Mouse (Mus musculus) hindbrain, embryonic 11.5 days (tissue): ENCODE results near the gene Mmp20. TPM values are rescaled to one million over a fixed set of nuclear protein-coding genes. Genes with fewer than 3 reads are reported as not detected.
A peak's percentile ranks its signal among the peaks of the same experiment; 100 is the strongest.

Source experiments
- ATAC-seq: fragments of 200-750 bp; cut with Nextera tagmentation; 2 replicates; pipeline ENCODE4 v1.8.0; 2017; ENCODE audit warnings: mild to moderate bottlenecking, moderate TSS enrichment, moderate library complexity; ENCODE audit not compliant: low FRiP score
- DNase-seq: peaks from one replicate; pipeline ENCODE4 v3.0.0-alpha.2; 2015; ENCODE audit warnings: low spot score
- H3K27ac ChIP-seq: fragments of 300-500 bp; sonication (generic); 2 replicates; pipeline ENCODE4 v1.5.1; 2014; ENCODE audit warnings: mild to moderate bottlenecking, low read depth, low read length
- H3K27me3 ChIP-seq: fragments of 300-500 bp; sonication (generic); 2 replicates; pipeline ENCODE4 v1.6.1; 2014; ENCODE audit warnings: mild to moderate bottlenecking, low read length, moderate library complexity, mixed read lengths; ENCODE audit not compliant: control insufficient read depth, insufficient read depth
- H3K36me3 ChIP-seq: fragments of 300-500 bp; sonication (generic); 2 replicates; pipeline ENCODE4 v1.6.1; 2014; ENCODE audit warnings: mild to moderate bottlenecking, low read length, moderate library complexity, mixed read lengths; ENCODE audit not compliant: control insufficient read depth, insufficient read depth
- H3K4me1 ChIP-seq: fragments of 300-500 bp; sonication (generic); replicated peaks from 2 replicates; pipeline ENCODE4 v1.6.1; 2014; ENCODE audit warnings: low read length, mixed read lengths; ENCODE audit not compliant: control insufficient read depth, insufficient read depth
- H3K4me2 ChIP-seq: fragments of 300-500 bp; sonication (generic); replicated peaks from 2 replicates; pipeline ENCODE4 v1.6.1; 2014; ENCODE audit warnings: mild to moderate bottlenecking, low read depth, low read length
- H3K4me3 ChIP-seq: fragments of 300-500 bp; sonication (generic); 2 replicates; pipeline ENCODE4 v1.5.1; 2014; ENCODE audit warnings: low read depth, low read length
- H3K9ac ChIP-seq: fragments of 300-500 bp; sonication (generic); 2 replicates; pipeline ENCODE4 v1.6.1; 2014; ENCODE audit warnings: low read depth, low read length
- H3K9me3 ChIP-seq: fragments of 300-500 bp; sonication (generic); 2 replicates; pipeline ENCODE4 v1.6.1; 2016; ENCODE audit warnings: low read length; ENCODE audit not compliant: control insufficient read depth
- WGBS: fragments of 180-500 bp; shearing (Covaris S2); extraction: QIAGEN DNeasy Blood & Tissue Kit; methylation state at CpG from one replicate; pipeline ENCODE4 v1.1.7; 2014; 5-methylcytosine and 5-hydroxymethylcytosine counted together
- polyA plus RNA-seq: library from polyadenylated mRNA; unstranded; fragments of >200 nt; fragmentation: Nextera tagmentation; extraction: Ambion mirVana; gene quantifications from 2 replicates; pipeline ENCODE4 v1.2.1, GENCODE M21; 2014

Mmp20 gene
- polyA plus RNA-seq, 1 experiment from 2014 or later, result not detected

- DNase-seq (no peak), ATAC-seq (no peak)
- no peak overlapping the region for H3K4me3 ChIP-seq
- H3K4me1 ChIP-seq, result no peaks in the 10 kb centered on the region
- H3K27ac ChIP-seq, result no peak overlapping the region
- WGBS, result 76% methylated on average over 4 of the region's 4 CpGs
- H3K36me3 ChIP-seq, result no peaks in the 10 kb centered on the region
- no peaks in the 10 kb centered on the region for H3K27me3 ChIP-seq
- no peak overlapping the region for H3K9ac ChIP-seq
- H3K4me2 ChIP-seq, result no peak overlapping the region
- no peaks in the 10 kb centered on the region for H3K9me3 ChIP-seq
Measured at GRCm38 (mm10) chr9:7711196-7711595, 83.2 kb downstream of the Mmp20 start.

DNA sequence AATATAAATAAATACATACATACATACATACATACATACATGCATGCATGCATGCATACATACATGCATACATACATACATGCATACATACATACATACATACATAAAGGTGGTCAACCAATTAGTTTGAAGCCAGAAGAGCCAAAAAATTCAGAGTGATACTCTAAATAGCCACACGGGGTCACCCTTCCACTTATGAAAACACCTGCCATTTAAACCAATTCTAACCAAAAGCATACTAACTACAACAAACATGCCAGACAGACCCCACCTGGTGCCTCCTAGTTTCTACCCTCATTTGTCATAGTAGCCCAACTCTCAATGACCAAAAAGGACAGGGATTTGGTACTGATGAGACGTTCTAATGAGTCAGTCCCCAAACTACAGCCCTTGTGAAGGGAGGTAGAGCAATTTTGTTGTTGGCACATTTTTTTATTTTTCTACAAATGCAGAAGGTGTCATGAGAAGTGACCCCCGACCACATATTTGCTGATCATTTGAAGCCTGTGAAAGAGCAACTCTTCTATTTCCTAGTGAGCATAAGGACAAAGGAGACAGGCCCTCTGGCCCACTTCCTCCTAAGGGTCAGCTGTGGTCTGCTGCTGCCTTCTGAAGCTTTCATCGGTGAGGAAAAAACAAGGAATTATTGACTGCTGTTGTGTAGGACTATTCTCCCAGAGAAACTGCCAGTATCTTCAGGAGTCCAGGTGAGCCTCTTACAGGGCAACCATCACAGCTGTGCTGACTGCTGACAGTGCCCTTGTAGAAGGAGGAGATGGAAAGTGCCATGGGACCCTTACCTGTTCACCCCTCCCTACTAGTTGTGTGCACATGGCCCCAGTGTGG lies 86.3 kb downstream of the Mmp20 start:
- WGBS, result 41% methylated on average over 4 of the region's 4 CpGs
- H3K36me3 ChIP-seq, result no peaks in the 10 kb centered on the region
- peak; percentile 66 for DNase-seq
- no peaks in the 10 kb centered on the region for H3K4me1 ChIP-seq
- no peak overlapping the region for H3K4me2 ChIP-seq
- H3K4me3 ChIP-seq, result no peak overlapping the region
- H3K27ac ChIP-seq, result no peak overlapping the region
- H3K27me3 ChIP-seq, result no peaks in the 10 kb centered on the region
- H3K9ac ChIP-seq, result no peak overlapping the region
- ATAC-seq, result peak; percentile 57
- H3K9me3 ChIP-seq, result no peaks in the 10 kb centered on the region

- Histone ChIP-seq H3K4me1 (no peaks in the 10 kb centered on the region), H3K9ac (no peak overlapping the region), H3K27me3 (no peaks in the 10 kb centered on the region), H3K9me3 (no peaks in the 10 kb centered on the region), H3K4me2 (no peak overlapping the region), H3K36me3 (no peaks in the 10 kb centered on the region), H3K27ac (no peak overlapping the region), H3K4me3 (no peak overlapping the region)
- ATAC-seq (0 out of 2 replicates have a peak, but pooled peaks have one; percentile 27), DNase-seq (no peak)
- WGBS, result 79% methylated on average over 2 of the region's 2 CpGs
Measured at GRCm38 (mm10) chr9:7714908-7715175, 86.8 kb downstream of the Mmp20 start.

DNA sequence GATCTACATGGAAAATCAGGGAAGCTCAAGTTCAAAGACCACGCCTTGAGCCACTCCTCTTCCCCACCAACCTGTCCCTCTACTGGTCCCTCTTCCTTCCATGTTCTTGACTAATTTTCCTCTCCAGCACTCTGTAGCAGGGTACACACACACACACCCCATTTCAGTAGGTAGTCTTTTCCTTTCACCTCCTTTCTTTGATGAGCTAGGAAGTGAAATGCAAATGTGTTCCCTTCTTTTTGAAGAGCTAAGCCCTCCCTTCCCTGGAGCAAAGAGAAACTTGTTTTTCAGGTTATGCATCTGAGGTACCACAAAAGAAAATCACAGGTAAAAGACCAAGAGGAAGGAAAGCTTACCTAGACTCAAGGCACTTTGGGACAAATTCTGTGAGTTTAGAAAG lies 93.5 kb downstream of the Mmp20 start:
- Histone ChIP-seq H3K4me3 (no peak overlapping the region), H3K4me2 (no peak overlapping the region), H3K9ac (no peak overlapping the region), H3K4me1 (no peaks in the 10 kb centered on the region), H3K9me3 (no peaks in the 10 kb centered on the region), H3K27me3 (no peaks in the 10 kb centered on the region), H3K27ac (no peak overlapping the region), H3K36me3 (no peaks in the 10 kb centered on the region)
- ATAC-seq (no peak), DNase-seq (no peak)
- WGBS, result 85% methylated on average over 1 of the region's 1 CpGs

Other genes with a start within 250 kb of the Mmp20 start
- not detected in 2 replicates for gene Mmp1b, start 240.2 kb upstream of the Mmp20 start, polyA plus RNA-seq
- gene Mmp3, start 182.4 kb upstream of the Mmp20 start, polyA plus RNA-seq, result not detected in 2 replicates
- not detected in 2 replicates for gene Mmp10, start 125.9 kb upstream of the Mmp20 start, polyA plus RNA-seq
- gene Mmp8, start 69.8 kb upstream of the Mmp20 start, polyA plus RNA-seq, result 0.10 TPM in 1 of 2 replicates, not detected in the other
- not detected in 2 replicates for gene Mmp27, start 56.8 kb upstream of the Mmp20 start, polyA plus RNA-seq
- not detected in 2 replicates for gene Mmp7, start 63.9 kb downstream of the Mmp20 start, polyA plus RNA-seq
- gene Tmem123, start 135.8 kb downstream of the Mmp20 start, polyA plus RNA-seq, result 133 and 135 TPM in 2 replicates
- 45.3 and 51.7 TPM in 2 replicates for gene Birc2, start 208.8 kb downstream of the Mmp20 start, polyA plus RNA-seq
- 3.5 and 3.7 TPM in 2 replicates for gene Birc3, start 245.0 kb downstream of the Mmp20 start, polyA plus RNA-seq